Mouse (Mus musculus) thymus, postnatal 4 days (tissue): ENCODE measurements at regions not wholly inside any gene's neighbourhood (a gene's known extent, or its start where the extent isn't known, plus 50 kb on each side); places are given as distances from the start of the nearest gene placed in this dataset.

Source experiments
- DNase-seq: peaks from one replicate; pipeline ENCODE4 v3.0.0; 2021

DNA sequence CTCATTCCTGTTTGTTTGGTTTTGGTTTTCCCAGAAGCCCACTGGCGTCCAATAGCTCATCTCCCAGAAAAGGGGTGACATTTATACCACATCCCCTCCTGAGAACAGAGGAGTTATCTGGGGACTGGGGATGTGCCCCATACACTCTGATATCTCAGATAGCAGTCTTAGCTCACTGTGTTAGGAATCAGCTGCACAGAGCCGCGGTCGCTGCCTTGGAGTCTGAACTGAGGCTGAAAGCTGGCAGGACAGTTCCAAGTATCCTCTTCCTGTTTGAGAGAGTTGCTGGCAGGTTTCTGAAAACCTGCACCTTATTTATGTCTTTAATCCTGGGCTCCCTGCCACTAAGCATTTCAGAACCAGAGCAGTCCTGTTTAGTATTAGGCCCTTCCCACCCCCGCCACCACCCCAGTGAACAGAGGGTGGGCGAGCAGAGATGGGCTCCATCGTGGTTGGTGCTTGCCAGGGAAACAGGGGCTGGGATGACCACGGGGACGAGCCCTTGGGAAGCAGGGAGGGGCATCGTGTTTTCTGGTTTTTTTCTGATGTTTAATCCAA is 163.8 kb downstream of the Chic2 start:
- no peak for DNase-seq

- no peak for DNase-seq
These were observed 164.5 kb downstream of the Chic2 start for GRCm38 (mm10) chr5:74880048-74880437.

DNA sequence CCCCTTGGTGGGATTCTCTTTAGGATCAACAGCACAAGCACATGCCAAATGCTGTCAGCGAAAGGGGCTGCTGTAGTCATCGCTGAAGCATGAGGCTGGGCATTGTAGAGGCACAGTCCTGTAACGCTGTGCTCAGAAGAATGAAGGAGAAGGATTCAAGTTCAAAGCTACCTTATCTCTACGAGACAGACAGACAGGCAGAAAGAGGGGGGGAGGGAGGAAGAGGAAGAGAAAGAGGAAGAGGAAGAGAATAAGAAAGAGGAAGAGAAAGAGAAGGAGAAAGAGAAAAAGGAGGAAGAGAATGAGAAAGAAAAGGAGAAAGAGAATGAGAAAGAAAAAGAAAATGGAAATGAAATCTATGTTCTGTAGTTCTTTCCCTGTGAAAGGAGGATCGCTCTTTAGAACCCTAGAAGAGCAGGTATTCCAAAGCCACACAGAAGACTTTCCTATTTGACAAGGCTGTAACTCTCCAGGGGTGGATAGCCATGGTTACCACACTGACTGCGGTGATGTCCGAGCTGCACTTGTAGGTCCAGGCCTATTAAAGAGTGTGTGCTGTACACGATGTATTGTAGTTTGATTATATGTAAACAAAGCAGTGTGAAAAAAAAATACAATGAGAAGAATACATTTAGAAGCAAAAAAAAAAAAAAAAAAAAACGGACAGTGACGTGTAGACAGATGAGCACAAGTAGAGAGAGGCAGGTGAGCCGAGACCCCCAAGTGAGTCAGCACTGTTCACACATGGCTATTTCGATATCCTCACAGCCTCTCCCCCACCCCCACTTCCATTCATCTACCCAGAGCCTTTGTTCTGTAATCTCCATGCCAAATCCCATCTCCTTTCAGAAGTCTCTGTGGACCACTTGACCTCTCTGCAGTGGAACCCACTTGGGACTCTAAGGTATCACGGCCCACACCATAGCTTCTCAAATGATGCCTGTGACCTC is 165.2 kb downstream of the Chic2 start:
- no peak for DNase-seq

GRCm38 (mm10) chr5:74877595-74877994 is 167.0 kb downstream of the Chic2 start:
- DNase-seq = no peak

DNA sequence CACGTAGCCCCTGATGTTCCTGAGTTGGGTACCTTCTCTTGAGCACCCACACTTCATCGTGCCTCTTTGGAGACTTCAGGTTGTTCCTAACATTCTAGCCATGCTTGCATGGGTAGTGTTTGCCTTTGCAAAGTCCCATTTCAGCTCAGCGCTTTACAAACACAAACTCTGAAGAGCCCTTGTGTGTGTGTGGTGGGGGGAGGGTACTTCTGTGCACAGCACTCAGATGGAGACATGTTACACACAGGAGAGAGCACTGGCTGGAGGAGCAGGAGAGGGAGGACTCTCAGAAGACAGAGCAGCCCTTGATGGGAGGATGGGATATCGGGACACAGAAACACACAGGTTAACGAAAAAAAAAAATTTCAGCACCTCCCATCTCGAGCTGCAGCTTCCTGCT is 167.4 kb downstream of the Chic2 start:
- DNase-seq = no peak

DNA sequence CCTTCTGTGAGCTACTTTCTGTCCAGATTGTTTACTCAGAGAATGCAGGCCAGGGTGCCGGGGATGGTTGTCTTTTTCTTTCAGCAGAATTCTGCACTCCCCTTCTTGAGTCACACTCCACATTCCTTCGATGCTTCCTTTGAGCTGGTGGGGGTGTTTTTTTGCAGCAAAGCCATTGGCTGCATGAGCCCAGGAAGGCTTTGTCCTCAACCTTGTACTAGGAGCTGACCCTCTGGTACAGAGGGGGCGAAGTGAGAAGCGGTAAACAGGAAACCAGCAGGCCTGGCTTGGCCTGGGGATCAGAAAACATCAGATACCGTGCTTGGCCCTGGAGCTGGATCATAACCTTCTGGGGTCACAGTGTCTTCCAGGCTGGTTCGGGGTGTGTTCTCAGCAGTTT is 169.9 kb downstream of the Chic2 start:
- DNase-seq = no peak

DNA sequence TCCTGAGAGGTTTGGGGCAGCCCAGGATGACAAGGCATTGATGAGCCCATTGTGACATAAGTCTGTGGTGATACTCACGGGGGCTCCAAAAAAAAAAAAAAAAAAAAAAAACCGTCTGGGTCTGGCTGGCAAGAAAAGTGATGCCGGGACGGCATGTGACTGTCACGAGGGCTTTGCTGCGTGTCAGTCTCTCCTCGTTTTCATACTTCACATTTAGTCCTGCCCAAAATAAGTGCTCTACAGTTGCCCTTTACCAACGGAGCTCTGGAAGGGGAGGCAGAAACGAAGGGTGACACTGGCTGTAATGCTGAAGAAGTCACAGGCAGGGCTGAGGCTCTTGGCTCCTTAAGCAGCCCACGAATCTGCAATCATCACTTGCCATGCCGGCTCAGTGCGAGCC is 167.9 kb upstream of the Lnx1 start:
- no peak for DNase-seq

DNA sequence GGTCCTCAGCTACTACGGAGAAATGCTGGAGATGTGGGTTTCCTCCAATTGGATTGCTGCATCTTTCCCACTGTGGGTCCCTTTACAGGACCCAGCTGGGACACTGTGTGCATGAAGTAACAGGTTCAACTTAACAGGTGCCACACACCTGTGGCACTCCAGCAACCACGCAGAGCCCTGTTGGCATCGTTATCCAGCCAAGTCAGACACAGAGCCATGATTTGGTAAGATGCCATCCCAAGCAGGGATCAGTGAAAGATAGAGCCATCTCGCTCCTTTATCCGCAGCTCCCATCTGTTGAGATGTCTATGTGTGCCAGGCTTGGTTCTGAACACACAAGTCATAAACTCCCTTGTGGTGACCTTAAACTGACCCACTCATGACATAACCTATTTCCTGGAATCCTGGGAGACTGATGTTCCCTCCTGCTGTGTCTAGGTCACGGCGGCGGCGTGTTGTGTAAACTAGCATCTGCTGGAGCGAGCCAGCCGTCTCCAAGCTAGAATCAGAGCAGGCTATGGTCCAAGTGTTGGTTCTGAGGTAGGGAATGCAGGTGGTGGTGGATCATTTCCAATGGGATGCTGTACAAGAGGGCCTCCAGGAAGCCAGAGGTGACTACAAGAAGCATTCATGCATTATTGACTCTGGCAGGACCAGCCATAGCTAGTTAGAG is 164.5 kb upstream of the Lnx1 start:
- DNase-seq = no peak

GRCm38 (mm10) chr5:74866697-74867096 is 164.0 kb upstream of the Lnx1 start:
- no peak for DNase-seq

GRCm38 (mm10) chr5:74865446-74865845 is 162.7 kb upstream of the Lnx1 start:
- DNase-seq = no peak

GRCm38 (mm10) chr5:74864540-74865157 is 161.9 kb upstream of the Lnx1 start:
- DNase-seq = no peak

DNA sequence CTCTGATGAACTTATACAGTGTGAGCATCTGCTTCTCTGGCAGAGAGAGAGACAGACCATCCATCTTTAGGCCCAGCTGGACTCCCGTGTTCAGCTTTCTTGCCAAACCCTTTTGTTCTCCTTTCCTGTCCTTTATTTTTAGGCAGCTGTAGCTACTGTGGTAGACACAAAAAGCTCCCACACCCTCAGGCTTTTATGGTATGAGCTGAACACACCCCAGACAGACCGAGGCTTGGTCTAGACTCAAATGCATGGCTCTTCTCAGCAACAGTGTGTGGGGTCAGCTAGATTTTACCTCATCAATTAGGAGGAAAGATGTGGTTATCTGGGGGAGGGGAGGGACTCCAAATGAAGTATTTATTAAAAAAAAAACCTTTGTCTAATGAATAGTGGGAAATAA is 158.6 kb upstream of the Lnx1 start:
- no peak for DNase-seq

GRCm38 (mm10) chr5:74857861-74858260 is 155.1 kb upstream of the Lnx1 start:
- DNase-seq = no peak

DNA sequence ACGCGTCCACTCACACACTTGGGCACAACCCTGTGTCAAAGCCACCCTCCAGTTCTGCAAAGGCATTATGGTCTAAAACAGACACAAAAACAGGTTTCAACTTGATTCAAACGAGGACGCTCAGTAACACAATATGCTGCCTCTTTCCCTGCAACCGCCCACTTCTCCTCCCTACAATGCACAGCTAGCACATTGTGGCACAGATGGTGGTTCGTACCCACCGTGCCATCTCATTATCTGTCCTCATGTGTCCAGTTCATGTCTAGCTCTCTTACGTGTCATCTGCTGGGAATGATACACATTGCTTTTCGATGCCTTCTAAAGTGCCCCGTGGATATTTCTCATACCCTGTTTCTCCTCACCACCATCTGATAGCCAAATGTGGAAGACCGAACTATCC is 154.4 kb upstream of the Lnx1 start:
- no peak for DNase-seq

DNA sequence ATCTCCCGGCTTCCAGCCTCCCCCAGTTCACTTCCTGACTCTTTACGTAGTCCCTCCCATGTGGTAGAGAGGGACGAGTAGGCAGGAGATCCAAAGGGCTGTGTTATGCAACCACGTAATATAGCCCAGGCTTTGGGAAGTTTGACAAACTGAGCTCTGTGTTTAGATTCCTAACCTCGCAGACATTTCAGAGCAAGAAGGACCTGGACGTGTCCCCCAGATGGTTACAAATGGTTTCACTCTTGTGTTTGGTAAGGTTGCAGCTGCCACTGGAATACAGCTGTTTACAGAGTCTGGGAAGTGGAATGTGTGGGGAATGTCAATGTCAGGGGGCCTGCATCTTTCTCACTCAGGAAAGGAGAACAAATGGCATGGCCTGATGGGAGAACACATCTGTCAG is 145.1 kb upstream of the Lnx1 start:
- DNase-seq = no peak

DNA sequence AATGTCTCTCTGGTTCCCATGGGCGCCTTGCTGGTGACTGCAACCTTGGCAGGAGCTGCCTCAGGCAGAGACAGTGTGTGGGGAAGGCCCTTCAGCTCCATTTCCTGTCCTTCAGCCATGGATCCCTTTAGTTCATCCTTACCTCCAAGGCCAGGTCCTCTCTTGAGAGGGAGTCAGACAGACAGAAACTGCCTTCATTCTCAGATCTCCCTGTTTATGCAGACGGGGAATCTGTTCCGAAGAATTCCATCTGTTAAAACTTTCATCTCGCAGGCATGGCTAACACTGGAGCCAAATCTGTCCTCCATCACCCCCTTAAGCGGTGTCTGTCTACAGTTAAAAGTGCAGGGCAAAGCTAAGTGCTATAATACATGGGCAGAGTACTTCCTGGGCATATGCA is 144.0 kb upstream of the Lnx1 start:
- no peak for DNase-seq

DNA sequence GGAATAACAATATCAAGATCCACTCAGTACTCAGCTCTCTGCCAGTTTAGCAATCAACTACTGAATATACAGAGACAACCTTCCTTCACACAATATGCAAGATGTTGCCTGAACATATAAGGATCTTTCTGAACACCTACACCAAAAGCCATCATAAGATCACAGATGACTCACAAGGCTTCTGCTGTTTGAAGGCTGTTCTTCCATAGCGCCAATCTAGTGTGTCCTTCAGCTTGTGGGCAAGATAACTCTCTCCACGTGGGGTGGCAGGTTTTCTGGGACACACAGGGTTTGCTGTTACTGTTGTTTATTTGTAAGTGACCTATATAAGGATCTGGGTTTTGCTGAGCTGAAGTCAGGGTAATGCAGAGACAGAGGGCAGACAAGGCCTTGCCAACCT is 131.7 kb upstream of the Lnx1 start:
- DNase-seq = no peak

DNA sequence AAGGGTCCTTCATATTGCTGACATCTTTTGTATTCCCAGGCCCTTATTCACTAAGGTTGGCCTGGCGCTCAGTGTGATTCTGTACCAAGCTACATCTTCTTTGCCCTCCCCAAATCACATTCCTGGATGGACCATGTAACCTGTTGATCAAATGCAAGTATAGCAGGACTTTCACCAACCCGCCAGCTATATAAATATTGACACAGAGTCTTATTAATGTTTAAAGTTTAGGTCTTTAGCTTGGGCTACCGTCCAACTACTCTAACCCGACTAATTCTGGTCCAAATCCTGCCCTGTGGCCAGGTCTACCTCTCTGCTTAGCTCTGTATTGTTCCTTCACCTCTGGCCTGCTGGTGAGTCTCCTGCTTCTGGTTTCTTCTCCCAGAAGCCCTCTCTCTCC is 131.2 kb upstream of the Lnx1 start:
- DNase-seq = no peak

DNA sequence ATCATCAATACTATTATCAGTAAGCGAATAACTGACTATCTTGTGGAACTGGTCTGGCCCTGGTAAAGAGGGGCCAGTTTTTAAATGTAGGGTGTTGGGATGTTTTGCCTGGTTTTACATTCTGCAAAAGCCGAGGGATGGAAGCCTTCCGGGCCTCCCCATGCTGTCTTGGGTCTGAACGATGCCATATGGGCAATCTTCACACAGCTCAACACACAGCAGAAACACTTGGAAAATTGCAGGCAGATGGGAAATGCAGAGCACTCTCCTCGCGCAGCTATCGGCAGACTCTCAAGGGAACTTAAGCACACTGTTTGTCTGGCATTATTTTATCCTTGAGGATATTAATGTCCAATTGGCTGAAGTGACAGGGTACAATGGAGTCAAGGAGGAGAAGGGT is 129.3 kb upstream of the Lnx1 start:
- no peak for DNase-seq

GRCm38 (mm10) chr5:74830646-74831045 is 127.9 kb upstream of the Lnx1 start:
- DNase-seq = no peak

DNA sequence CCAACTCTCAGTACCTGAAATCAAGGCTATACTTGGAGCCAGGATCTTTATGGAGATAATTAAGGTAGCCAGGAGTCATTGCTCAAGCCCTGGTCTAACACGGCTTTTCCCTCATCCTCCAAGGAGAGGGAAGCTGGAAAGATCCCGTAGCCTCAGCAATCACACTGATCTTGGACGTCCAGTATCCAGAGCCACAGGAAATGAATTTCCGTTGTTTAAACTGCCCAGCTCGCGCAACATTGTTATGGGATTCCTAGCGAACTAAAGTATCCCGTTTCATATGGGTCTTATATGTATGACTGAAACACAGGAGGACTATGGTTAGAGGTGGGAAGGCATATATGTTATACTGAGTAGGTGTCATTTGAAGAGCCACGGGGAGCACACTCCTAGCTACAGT is 126.3 kb upstream of the Lnx1 start:
- DNase-seq = no peak

DNA sequence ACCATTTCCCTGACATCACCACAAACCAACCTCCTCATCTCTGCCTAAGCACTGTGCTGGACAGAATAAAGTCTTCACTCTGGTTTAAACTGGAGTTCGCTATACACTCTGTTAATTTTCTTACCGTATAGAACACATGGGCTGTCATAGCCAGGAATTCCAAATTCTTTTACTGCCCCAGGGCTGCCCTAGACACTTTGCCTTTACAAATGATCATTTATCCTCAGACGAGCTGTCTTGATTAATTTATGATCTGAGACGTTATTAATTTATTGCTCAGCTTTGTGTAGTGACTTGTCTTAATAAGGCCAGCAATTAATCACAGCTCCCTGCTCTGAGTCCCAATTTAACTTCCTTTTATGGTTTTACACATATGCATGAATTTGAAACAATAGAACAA is 125.2 kb upstream of the Lnx1 start:
- DNase-seq = no peak

DNA sequence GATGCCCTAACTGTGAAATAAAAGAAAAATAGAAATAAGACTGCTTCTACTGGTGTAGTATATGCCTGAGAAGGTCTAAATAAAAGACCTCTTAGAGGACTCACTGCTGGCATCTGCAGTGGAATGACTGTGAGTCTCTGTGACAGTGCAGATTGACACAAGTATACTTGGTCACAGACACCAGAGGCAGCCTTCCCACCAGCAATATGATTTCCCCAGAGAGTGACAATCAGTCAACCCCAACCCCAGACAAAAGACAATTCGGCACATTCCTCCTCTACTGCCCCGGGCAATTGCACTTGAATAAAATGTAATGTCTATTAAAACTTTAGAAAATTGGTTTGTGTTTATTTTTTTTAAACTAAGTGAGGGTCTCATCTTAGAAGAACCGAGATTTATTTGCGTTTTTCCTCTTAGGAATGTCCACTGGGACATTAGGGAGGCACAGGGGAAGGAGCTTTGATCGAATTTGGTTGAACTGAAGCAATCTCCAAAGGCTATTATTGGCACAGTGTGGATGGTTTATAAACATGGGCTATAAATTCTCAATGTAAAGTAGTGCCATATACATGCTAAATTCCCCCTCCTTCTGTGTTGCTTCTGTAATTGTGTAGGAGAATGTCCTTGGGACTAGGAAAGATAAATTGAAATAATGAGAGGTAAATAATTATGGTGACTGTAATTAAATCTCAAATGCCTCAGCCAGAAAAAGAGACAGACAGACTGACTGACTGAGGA is 123.0 kb upstream of the Lnx1 start:
- DNase-seq = no peak
